Mouse (Mus musculus): ENCODE measurements around the gene Atg4b.
"Not testable (repeated sequence)": the region's sequence is repeated elsewhere in the genome, so short reads cannot be mapped to it uniquely, and the experiment has no call there.

The Atg4b gene

DNA sequence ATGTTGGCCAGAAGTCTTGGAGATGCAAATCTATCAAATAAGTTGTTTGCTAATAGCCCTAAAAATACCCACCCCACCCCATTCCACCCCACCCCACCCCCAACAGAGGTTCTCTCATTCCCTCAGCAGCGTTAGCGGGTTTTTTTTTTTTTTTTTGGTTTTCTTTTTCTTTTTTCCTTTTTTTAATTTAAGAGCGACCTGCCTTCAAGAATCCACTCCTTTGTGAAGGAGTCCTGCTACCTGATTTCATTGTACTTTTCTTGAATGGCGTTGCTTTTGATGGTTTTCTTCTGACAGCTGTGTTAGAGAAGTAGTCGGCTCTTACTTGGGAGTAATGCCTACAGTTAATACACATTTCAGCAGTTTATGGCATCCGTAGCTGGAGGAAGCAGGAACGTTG is 4.3 kb downstream of the Atg4b start:
- no peak for DNase-seq (ENCODE audit: low spot score in 2 of 2)

DNA sequence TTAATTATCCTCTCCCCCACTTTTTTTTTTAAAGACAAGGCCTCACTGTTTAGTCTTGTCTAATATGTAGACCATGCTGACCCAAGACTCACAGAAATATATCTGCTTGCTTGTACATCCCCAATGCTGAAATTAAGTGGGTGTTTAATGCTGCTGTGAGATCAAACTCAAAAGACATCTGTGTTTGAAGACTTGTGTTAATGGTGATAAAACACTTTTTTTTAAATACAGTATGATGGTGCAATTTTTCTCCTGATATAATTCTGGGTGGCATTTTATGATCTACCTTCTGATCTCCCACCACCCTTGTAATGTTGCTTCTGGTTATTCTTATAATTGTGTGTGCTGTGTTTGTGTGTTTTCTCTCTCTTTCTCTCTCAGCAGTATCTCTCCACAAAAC is 4.9 kb downstream of the Atg4b start:
- no peak for DNase-seq (ENCODE audit: low spot score in 2 of 2)

DNA sequence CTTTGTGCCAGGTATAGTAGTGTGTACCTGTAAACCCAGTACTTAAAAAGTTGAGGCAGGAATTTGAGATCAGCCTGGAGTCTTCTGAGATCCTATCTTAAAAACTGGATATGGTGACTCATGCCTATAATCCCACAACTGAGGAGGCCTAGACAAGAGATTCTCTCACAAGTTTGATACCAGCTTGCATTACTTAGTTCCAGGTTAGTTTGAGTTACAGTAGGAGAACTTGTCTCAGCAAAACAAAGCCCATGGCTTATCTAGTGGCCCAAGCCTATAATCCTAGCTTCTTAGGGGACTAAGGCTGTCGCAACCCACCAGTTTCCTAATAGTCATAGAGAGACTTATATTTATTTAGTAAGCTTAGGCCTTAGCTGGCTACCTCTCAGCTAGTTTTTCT is 8.8 kb downstream of the Atg4b start:
- no peak for DNase-seq (ENCODE audit: low spot score in 2 of 2)

DNA sequence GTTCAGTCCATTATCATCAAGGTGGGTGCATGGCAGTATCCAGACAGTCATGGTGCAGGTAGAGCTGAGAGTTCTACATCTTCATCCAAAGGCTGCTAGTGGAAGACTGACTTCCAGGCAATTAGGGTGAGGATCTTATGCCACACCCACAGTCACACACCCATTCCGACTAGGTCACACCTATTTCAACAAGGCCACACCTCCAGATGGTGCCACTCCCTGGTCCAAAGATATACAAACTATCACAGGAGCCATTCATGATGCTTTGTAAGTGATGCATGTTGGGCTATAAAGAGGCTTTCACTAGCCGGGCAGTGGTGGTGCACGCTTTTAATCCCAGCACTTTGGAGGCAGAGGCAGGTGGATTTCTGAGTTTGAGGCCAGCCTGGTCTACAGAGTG is 12.2 kb downstream of the Atg4b start:
- not testable (repeated sequence) for DNase-seq (ENCODE audit: low spot score in 2 of 2)

- DNase-seq (ENCODE audit: low spot score in 2 of 2), result no peak
Measured at GRCm38 (mm10) chr1:93764871-93765591, 13.7 kb downstream of the Atg4b start.

DNA sequence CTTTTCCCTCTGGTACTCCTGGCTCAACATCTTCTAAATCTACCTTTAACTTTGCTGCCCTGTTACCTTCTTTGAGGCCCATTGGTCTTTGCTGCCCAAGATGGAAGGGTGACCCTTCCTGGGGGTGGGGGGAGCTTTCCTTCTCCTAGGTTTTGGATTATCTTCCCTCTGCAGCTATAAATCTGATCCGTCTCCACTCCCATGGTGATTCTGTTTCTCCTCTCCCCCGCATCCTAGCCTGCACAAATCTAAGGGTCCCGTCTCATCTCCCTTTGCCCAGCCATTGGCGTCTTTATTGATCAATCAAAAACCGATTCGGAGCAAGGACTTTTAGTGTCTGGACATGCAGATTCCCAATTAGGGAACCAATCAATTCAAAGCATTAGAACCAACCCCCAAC is 16.3 kb downstream of the Atg4b start:
- DNase-seq (ENCODE audit: low spot score in 2 of 2), result no peak

- no peak for DNase-seq (ENCODE audit: low spot score in 2 of 2)
Measured at GRCm38 (mm10) chr1:93769901-93770300, 18.6 kb downstream of the Atg4b start.

GRCm38 (mm10) chr1:93776686-93777085 is 25.4 kb downstream of the Atg4b start:
- DNase-seq (ENCODE audit: low spot score in 2 of 2), result no peak

GRCm38 (mm10) chr1:93786912-93787311 is 35.6 kb downstream of the Atg4b start:
- DNase-seq (ENCODE audit: low spot score in 2 of 2), result no peak

- no peak for DNase-seq (ENCODE audit: low spot score in 2 of 2)
Measured at GRCm38 (mm10) chr1:93794526-93794925, 43.2 kb downstream of the Atg4b start.

GRCm38 (mm10) chr1:93795886-93796285 is 44.6 kb downstream of the Atg4b start:
- no peak for DNase-seq (ENCODE audit: low spot score in 2 of 2)

DNA sequence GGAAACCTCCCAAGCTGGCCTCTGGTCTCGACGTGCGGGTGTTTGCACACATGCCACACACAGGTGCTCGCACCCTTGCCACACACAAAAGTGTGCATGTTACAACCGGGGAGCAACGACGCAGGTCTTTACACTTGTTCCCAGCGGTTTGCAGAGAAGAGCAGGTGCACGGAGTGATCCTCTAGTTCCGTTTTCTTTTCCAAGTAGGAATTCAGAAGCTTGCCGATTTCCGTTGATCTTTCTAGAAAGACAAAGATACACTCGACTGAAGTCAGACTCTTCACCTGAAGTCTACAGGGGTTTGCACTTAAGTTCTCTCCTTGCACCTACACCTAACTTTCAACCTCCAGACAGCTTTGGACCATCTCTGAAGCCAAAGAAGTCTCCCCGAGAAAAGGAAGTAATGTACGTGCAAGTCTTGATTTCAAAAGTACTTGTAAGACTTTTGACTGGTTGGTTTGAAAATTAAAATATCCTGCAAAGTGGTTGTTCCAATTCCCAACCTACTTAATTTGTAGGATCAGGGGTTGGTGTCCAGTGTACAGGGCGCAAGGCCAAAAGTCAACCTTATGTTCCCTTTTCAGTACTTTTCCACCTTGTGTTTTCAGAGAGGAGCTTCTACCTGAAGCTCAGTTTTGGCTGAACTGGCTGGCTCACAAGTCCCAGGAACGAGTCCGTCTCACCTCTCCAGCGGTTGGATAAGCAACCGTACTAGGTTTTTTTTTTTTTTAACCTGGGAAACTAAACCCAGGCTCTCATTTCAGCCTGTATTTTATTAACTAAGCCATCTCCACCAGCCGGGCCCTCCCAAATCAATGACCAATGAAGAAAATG is 49.6 kb downstream of the Atg4b start:
- DNase-seq (ENCODE audit: low spot score in 2 of 2), result no peak

GRCm38 (mm10) chr1:93801741-93802238 is 50.5 kb downstream of the Atg4b start, which contains the start of gene Dtymk:
Dtymk (minus strand) TSS chr1:93801934.
- DNase-seq (ENCODE audit: low spot score in 2 of 2), result peak; percentile 83 to 94

DNA sequence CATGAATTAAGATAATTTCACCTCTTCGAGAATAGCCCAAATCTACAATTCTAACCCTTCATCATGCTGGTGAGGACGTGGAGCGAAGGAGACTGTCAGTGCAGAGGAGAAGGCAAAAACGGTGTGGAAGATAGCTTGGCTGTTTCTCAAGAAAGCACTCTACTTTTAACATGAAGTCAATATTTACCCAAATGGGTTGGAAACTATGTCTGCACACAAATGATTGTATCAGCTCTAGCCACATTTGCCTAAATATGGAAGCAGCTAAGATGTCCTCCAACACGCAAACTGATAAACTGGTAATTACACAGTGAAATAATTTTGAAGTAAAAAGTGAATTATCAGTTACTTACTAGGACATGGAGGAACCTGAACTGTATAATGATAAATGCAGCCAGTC is 51.5 kb downstream of the Atg4b start:
- DNase-seq (ENCODE audit: low spot score in 2 of 2), result peak in 1 of 2 experiments; percentile 13

- DNase-seq (ENCODE audit: low spot score in 2 of 2), result peak; percentile 100
Measured at GRCm38 (mm10) chr1:93803556-93804507, 52.5 kb downstream of the Atg4b start, which contains the start of gene Ing5. Ing5 (plus strand) TSS chr1:93803965.

GRCm38 (mm10) chr1:93804818-93805217 is 53.5 kb downstream of the Atg4b start:
- no peak for DNase-seq (ENCODE audit: low spot score in 2 of 2)

DNA sequence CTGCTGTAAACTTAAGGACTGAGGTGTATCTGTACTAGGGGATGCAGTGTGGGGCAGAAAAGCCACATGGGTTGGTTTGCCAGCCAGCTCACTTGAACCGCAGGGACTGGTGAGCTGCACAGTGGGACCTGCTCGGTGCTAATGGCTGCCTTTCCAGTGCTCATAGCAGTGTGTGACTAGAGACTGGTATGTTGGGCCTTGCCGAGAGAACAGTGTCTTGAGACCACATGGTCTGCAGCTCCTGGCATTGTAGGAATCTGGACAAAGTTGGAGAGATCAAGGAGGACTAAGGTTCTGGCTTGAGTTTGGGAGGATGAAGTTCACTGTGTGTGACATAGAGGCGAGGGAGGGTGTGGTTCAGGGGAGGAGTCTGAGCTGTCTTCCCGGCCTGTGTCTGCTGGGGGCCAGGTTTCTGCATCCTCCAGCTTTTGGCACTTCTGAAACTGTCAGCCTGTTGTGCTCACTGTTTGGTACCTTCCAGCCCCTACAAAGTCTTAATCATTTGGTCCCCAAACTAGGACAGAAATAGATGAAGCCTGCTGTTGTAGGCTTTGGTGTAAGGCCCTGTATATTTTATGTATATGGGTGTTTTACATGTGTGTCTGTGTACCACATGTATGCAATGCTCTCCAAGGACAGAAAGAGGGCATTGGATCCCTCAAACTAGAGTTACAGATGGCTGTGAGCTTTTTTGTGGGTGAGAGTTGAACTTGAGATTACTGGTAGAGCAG is 54.1 kb downstream of the Atg4b start:
- no peak for DNase-seq (ENCODE audit: low spot score in 2 of 2)

GRCm38 (mm10) chr1:93808871-93809270 is 57.6 kb downstream of the Atg4b start:
- DNase-seq (ENCODE audit: low spot score in 2 of 2), result no peak

DNA sequence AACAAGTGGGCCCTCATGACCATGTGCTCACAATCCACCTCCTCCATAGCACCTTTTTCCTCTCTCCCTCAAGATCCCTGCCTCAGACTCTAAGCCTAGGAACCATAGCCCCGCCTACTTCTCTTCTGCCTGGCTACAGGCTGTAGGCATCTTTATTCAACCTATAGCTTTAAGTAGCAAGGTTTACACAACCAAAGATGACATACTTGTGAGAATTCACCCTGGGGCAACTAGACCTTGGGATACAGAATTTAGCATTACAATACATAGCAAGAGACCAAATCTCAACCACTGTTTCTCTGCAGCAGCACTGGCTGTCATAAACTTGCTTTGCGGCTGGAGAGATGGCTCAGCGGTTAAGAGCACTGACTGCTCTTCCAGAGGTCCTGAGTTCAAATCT is 58.7 kb downstream of the Atg4b start:
- no peak for DNase-seq (ENCODE audit: low spot score in 2 of 2)

DNA sequence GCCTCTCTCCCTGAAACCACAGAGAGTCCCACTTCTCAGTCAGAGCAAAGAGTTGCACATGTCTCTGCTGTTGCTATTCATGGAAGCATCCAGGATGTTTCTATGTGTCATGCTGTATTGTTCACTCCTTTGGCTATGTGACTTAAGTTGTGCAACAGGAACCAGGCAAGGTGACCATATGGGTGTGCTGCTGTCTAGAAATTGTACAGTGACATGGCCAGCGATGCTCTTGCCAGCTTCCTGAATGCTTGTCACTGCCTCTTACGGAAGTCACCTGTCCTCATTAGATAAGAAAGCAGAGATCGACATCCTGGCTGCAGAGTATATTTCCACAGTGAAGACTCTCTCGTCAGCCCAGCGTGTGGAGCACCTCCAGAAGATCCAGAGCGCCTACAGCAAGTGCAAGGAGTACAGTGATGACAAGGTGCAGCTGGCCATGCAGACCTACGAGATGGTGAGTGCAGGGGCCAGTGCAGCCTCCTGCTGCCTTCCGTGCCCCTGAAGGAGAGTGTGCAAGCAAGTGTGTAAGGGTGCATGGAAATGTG is 60.3 kb downstream of the Atg4b start:
- DNase-seq (ENCODE audit: low spot score in 2 of 2), result no peak
